Mouse (Mus musculus): ENCODE data around the gene Fxyd3. TPM values are rescaled to one million over a fixed set of nuclear protein-coding genes. Genes with fewer than 3 reads are reported as not detected.
A peak's percentile ranks its signal among the peaks of the same experiment; 100 is the strongest.

The Fxyd3 gene
- polyA plus RNA-seq, 1 experiment from 2014 or later, result 383 TPM

DNA sequence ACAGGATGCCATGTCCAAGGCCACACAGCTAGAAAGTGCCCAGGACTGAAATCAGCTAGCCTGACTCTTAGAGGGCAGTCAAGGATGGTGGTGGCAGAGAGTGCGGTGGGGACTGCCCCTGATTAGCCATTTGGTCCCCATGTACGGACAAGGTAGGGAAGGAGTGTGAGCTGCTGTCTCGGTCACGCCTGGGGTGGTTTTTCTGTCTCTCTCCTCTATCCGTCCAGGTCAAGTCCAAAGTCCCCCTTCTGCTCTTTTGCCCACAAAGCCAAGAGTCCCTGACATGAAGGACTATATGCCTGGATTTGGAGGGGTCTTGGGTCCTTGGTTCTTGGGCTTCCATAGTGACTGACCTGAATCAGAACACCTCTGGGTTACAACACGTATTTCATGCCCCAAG lies 37.3 kb upstream of the Fxyd3 start:
- H3K4me1 ChIP-seq, result peaks cover 16% of the 10 kb centered on the region
- H3K9ac ChIP-seq, result no peak overlapping the region
- no peak overlapping the region for H3K27ac ChIP-seq
- H3K27me3 ChIP-seq (replicated peaks), result no peaks in the 10 kb centered on the region
- H3K4me2 ChIP-seq, result 0 out of 2 replicates have a peak overlapping the region, but pooled peaks have one; percentile 51
- 82% methylated on average over 6 of the region's 6 CpGs for WGBS
- no peaks in the 10 kb centered on the region for H3K9me3 ChIP-seq
- H3K4me3 ChIP-seq (replicated peaks), result no peak overlapping the region
- ATAC-seq (ENCODE audit: insufficient read depth, low FRiP score, low read depth), result no peak
- no peaks in the 10 kb centered on the region for H3K36me3 ChIP-seq

DNA sequence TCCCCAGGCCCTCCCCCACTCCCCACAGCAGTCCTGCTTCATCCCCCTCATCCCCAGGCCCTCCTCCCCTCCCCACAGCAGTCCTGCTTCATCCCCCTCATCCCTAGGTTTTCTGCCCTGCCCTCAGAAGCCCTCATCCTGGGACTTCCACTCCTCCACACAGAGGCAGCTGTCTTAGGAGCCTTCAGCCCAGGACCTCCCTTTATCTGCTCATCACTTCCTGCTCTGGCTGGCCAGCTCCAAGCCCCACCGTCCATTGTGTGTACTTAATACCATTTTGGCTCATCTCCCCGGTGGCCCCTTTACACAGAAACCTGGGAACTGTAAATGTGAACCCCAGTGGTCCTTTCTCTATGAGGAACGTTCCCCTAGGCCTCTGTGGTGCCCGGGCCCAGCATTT lies 35.5 kb upstream of the Fxyd3 start:
- Histone ChIP-seq H3K4me3 (replicated peaks) (no peak overlapping the region), H3K27ac (no peak overlapping the region), H3K4me2 (no peak overlapping the region), H3K36me3 (no peaks in the 10 kb centered on the region), H3K27me3 (replicated peaks) (no peaks in the 10 kb centered on the region), H3K4me1 (peaks cover 16% of the 10 kb centered on the region), H3K9ac (no peak overlapping the region), H3K9me3 (no peaks in the 10 kb centered on the region)
- WGBS, result 39% methylated on average over 4 of the region's 4 CpGs
- ATAC-seq (ENCODE audit: insufficient read depth, low FRiP score, low read depth), result no peak

DNA sequence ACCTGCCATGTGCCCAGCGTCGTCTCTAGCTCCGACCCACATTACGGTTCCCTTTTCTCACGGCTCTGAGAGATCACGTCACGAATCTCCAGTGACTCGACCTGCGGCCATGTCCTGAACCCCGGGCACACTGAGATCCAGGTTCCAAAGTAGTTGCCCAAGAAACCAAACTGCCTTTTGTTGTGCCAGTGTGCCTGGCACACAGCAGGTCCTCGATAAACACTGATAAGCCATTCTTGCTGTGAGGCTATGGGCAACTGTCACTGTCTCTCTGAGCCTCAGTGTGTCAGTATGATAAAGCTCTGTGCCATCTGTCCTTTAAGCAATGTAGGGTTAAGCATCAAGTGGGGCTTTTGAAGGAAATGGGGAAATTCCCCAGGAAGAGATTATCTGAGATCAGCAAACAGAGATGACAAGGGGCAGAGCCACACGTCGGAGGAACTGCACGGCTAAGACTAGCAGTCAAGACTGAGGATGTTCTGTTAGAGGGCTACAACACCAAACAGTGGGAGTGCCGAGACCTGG lies 34.4 kb upstream of the Fxyd3 start:
- Histone ChIP-seq H3K4me2 (no peak overlapping the region), H3K27ac (no peak overlapping the region), H3K4me3 (replicated peaks) (no peak overlapping the region), H3K9ac (no peak overlapping the region), H3K27me3 (replicated peaks) (no peaks in the 10 kb centered on the region), H3K4me1 (peaks cover 16% of the 10 kb centered on the region), H3K9me3 (no peaks in the 10 kb centered on the region), H3K36me3 (no peaks in the 10 kb centered on the region)
- WGBS, result 74% methylated on average over 15 of the region's 15 CpGs
- no peak for ATAC-seq (ENCODE audit: insufficient read depth, low FRiP score, low read depth)

DNA sequence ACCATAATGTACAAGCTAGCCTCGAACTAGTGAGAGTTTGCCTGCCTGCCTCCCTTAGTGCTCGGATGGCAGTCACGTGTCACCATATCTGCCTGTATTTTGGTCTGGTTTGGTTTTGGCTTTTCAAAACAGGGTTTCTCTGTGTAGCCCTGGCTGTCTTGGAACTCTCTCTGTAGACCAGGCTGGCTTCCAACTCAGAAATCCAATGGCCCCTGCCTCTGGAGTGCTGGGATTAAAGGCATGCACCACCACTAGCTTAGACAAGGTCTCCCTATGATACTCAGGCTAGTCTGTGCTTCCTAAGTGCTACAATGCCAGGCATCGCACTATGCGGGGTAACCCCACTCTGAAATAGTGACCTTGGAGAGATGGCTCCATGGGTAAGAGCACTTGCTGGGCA lies 33.3 kb upstream of the Fxyd3 start:
- Histone ChIP-seq H3K9me3 (no peaks in the 10 kb centered on the region), H3K36me3 (no peaks in the 10 kb centered on the region), H3K9ac (no peak overlapping the region), H3K4me2 (no peak overlapping the region), H3K27ac (no peak overlapping the region), H3K4me1 (peaks cover 6% of the 10 kb centered on the region; the same call in 1 of the 2 replicates), H3K27me3 (replicated peaks) (no peaks in the 10 kb centered on the region), H3K4me3 (replicated peaks) (no peak overlapping the region)
- no peak for ATAC-seq (ENCODE audit: insufficient read depth, low FRiP score, low read depth)
- 80% methylated on average over 5 of the region's 5 CpGs for WGBS

DNA sequence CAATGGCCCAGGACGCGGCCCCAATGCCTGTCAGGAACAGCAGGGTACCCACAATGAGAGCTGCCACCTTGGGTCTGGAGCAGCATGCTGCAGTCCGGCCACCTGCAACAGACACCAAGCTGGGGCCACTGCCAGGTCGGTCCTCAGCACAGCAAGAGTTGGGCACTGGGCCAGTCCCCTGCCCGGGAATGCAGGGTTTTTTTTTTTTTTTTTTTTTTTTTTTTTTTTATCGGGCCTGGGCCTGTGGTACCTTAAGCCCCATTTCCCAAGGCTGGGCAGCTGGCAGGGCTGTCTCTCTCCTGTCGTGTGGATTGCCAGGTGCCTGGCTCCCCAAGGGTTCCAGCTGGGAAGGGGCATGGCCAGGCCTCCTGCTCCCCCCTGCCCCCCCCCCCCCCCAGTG lies 32.6 kb upstream of the Fxyd3 start:
- no peak overlapping the region for H3K4me2 ChIP-seq
- no peak overlapping the region for H3K27ac ChIP-seq
- no peak overlapping the region for H3K9ac ChIP-seq
- 39% methylated on average over 7 of the region's 7 CpGs for WGBS
- H3K27me3 ChIP-seq (replicated peaks), result no peaks in the 10 kb centered on the region
- H3K9me3 ChIP-seq, result no peaks in the 10 kb centered on the region
- no peak for ATAC-seq (ENCODE audit: insufficient read depth, low FRiP score, low read depth)
- H3K4me1 ChIP-seq, result peaks cover 4% of the 10 kb centered on the region; the same call in 1 of the 2 replicates
- H3K4me3 ChIP-seq (replicated peaks), result no peak overlapping the region
- H3K36me3 ChIP-seq, result no peaks in the 10 kb centered on the region

DNA sequence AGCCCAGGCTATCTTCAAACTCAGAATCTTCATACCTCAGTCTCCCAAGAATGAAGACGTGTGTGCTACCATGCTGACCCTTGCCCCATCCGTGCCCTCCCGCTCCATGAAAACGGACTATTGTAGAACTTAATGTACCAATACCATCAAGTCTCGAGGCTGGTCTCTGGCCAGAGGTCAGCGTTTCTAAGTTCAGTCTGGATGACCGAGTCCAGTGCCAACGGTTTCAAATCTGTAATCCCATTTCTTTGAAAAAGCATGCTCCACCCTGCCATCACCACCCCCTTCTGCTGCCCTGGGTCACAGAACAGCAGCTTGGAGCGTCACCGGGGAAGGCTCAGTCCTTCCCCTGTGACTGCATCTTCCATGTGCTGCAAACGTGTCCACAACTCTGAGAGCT lies 31.3 kb upstream of the Fxyd3 start:
- WGBS, result 81% methylated on average over 11 of the region's 11 CpGs
- Histone ChIP-seq H3K27ac (no peak overlapping the region), H3K4me3 (replicated peaks) (no peak overlapping the region), H3K4me2 (no peak overlapping the region), H3K36me3 (no peaks in the 10 kb centered on the region), H3K27me3 (replicated peaks) (no peaks in the 10 kb centered on the region), H3K9me3 (no peaks in the 10 kb centered on the region), H3K9ac (no peak overlapping the region), H3K4me1 (peaks cover 4% of the 10 kb centered on the region; the same call in 1 of the 2 replicates)
- no peak for ATAC-seq (ENCODE audit: insufficient read depth, low FRiP score, low read depth)

DNA sequence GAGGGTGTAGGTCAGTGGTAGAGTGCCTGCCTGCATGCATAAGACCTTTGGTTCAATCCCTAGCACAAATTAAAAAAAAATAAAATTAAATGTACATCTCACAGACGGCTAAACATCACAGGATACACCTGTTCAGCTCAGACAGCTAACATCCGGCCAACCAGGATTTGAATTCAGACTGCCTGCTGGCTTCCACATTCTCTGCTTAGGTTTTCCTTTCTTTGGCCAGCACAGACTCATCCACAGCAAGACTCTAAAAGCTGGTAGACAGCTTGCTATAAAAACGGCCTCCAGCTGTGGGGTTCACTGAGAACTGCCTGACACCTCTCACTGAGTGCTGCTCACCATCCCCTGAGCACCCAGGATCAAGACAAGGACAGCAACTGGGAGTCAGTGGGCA lies 29.7 kb upstream of the Fxyd3 start:
- Histone ChIP-seq H3K9me3 (no peaks in the 10 kb centered on the region), H3K4me1 (no peaks in the 10 kb centered on the region), H3K9ac (no peak overlapping the region), H3K36me3 (no peaks in the 10 kb centered on the region), H3K27me3 (replicated peaks) (no peaks in the 10 kb centered on the region), H3K27ac (no peak overlapping the region), H3K4me2 (no peak overlapping the region), H3K4me3 (replicated peaks) (no peak overlapping the region)
- 48% methylated on average over 3 of the region's 3 CpGs for WGBS
- no peak for ATAC-seq (ENCODE audit: insufficient read depth, low FRiP score, low read depth)

DNA sequence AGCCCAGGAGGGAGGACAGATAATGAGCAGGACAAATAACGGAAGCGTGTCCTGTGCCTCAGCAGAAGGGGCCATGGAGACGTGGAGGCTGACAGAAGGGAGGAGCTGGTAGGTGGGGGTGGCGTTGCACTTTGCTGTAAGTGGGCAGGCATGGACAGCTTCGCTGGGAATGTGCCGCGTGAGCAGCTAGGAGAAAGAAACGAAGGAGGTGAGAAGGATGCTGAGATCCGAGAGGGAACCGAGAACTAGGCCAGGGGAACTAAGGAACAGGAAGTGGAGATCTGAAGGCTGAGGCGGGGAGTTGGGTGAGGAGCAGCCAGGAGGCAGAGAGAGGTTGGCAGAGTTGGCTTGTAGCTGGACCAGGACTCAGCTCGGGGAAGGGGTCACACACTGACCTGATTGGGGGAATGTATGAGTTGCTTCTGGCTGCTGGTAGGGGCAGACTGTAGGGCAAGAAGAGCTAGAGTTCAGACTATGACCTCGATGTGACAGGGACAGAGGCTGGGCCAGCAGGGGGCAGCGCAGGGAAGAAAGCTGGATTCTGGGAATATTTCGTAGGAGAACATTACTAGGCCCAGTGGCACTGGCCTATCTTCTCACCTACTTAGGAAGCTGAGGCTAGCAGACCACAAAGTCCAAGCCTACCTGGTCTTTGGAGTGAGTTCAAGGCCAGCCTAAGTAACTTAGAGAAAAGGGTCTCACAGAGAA lies 28.7 kb upstream of the Fxyd3 start:
- H3K36me3 ChIP-seq, result no peaks in the 10 kb centered on the region
- no peak overlapping the region for H3K27ac ChIP-seq
- WGBS, result 52% methylated on average over 15 of the region's 15 CpGs
- no peaks in the 10 kb centered on the region for H3K9me3 ChIP-seq
- ATAC-seq (ENCODE audit: insufficient read depth, low FRiP score, low read depth), result no peak
- H3K27me3 ChIP-seq (replicated peaks), result no peaks in the 10 kb centered on the region
- H3K4me3 ChIP-seq (replicated peaks), result no peak overlapping the region
- no peak overlapping the region for H3K4me2 ChIP-seq
- no peaks in the 10 kb centered on the region for H3K4me1 ChIP-seq
- no peak overlapping the region for H3K9ac ChIP-seq

DNA sequence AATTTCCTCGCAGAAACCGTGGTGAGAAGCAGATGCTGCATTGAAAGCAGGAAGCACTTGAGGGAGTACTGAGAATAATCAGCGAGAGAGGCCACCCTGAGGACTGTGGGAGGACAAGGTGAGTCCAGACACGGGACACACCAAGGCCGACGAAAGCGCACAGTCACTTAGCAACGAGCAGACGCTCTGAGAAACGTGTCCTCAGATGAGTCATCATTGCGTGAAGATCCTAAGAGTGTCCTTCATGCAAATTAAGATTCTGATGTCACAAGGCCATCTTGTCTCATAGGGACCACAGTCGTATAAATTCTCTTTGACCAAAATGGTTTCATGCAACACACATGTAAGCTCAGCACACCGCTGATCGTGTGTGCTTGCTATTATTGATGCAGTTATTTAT lies 24.3 kb upstream of the Fxyd3 start:
- 80% methylated on average over 14 of the region's 14 CpGs for WGBS
- no peak overlapping the region for H3K27ac ChIP-seq
- no peaks in the 10 kb centered on the region for H3K27me3 ChIP-seq (replicated peaks)
- no peaks in the 10 kb centered on the region for H3K4me1 ChIP-seq
- ATAC-seq (ENCODE audit: insufficient read depth, low FRiP score, low read depth), result no peak
- H3K4me2 ChIP-seq, result no peak overlapping the region
- no peak overlapping the region for H3K4me3 ChIP-seq (replicated peaks)
- H3K9me3 ChIP-seq, result no peaks in the 10 kb centered on the region
- no peak overlapping the region for H3K9ac ChIP-seq
- no peaks in the 10 kb centered on the region for H3K36me3 ChIP-seq

DNA sequence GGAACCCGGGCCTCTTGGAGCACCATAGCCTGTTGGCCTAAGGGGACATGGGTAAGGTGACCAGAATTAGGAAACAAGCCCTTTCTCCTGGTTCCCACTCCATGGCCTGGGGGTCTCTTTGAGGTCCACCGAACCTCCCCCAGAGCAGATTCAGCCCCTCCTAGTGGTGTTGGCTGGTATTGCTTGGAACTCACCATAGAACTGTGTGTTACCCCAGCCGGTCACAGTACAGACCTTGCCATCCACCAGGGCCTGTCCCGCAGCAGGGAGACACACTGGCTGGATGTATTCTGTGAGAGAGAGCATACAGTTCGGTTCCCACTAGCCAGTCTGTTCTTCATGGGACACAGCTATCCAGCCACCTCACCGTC lies 23.1 kb upstream of the Fxyd3 start:
- H3K9ac ChIP-seq, result no peak overlapping the region
- H3K9me3 ChIP-seq, result no peaks in the 10 kb centered on the region
- 86% methylated on average over 6 of the region's 6 CpGs for WGBS
- H3K4me1 ChIP-seq, result 0 out of 2 replicates have a peak, but pooled peaks cover 4% of the 10 kb centered on the region
- H3K36me3 ChIP-seq, result no peaks in the 10 kb centered on the region
- H3K27me3 ChIP-seq (replicated peaks), result no peaks in the 10 kb centered on the region
- ATAC-seq (ENCODE audit: insufficient read depth, low FRiP score, low read depth), result no peak
- H3K4me3 ChIP-seq (replicated peaks), result no peak overlapping the region
- no peak overlapping the region for H3K27ac ChIP-seq
- H3K4me2 ChIP-seq, result no peak overlapping the region

DNA sequence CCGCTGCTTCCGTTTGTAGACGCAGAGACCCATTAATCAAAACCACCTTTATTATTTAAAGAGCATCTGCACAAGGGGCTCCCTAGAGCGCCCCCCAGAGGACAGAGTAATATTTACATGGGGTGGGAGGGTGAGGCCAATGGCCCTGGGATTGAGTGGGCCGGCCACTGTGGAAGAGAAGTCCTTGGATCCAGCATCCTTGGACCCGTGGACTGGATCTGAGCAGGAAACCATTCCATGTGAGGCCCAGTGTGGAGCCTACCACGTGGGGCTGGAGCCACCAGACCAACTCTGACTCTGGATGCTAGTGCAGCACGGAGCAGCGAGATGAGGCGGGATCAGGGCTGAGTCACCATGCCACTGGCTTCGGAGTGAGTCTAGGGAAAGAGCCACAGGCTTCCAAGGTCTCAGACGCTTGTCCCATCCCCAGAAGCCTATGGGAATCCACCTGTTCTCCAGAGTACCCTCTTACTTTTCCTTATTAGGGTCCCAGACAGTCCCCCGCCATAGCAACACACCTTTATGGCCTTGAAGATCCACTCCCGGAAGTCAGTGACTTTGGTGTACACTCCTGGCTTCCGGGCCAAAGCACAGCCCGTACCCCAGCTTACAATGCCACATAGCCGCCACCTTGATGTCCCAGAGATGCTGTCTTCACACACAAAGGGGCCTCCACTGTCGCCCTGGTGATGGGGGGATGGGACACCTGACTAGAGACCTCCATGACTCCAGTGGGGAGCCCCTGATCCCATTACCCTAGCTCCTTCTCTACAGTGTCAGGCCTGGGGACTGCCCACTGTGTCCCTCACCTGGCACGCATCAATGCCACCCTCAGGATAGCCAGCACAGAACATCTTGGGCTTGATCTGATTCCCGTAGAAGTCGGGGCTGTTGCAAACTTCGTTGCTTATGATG lies 22.4 kb upstream of the Fxyd3 start:
- 0 out of 2 replicates have a peak, but pooled peaks cover 4% of the 10 kb centered on the region for H3K4me1 ChIP-seq

More for the DNA sequence above, 22.4 kb upstream of the Fxyd3 start:
- H3K4me2 ChIP-seq, result no peak overlapping the region
- WGBS, result 77% methylated on average over 22 of the region's 22 CpGs
- no peaks in the 10 kb centered on the region for H3K27me3 ChIP-seq (replicated peaks)
- ATAC-seq (ENCODE audit: insufficient read depth, low FRiP score, low read depth), result no peak
- H3K36me3 ChIP-seq, result no peaks in the 10 kb centered on the region
- no peak overlapping the region for H3K4me3 ChIP-seq (replicated peaks)
- no peak overlapping the region for H3K9ac ChIP-seq
- H3K9me3 ChIP-seq, result no peaks in the 10 kb centered on the region
- no peak overlapping the region for H3K27ac ChIP-seq
